Mouse (Mus musculus) MEL (cell line): ENCODE results near the gene Tbx15. TPM values are rescaled to one million over a fixed set of nuclear protein-coding genes. Genes with fewer than 3 reads are reported as not detected.

ENCODE experiments used
- DNase-seq: peaks from one replicate; pipeline ENCODE4 v3.0.0; 2011; ENCODE audit warnings: low read depth, low spot score
- H3K27ac ChIP-seq: 2 replicates; pipeline ENCODE4 v1.5.1; 2012; ENCODE audit warnings: low read depth, mild to moderate bottlenecking, control low read depth, low read length, moderate library complexity; ENCODE audit not compliant: control insufficient read depth
- H3K27me3 ChIP-seq, 2 experiments: fragments of 150-350 bp in 1 of 2; sonication (generic) in 1 of 2; 2 replicates each; pipeline ENCODE4 v1.6.1; 2012; ENCODE audit warnings: low read length in 2 of 2, mild to moderate bottlenecking in 2 of 2, improper control_type of control experiment in 1 of 2, moderate library complexity in 1 of 2; ENCODE audit not compliant: insufficient read depth in 2 of 2, control insufficient read depth in 1 of 2
- H3K36me3 ChIP-seq, 2 experiments: 2 replicates each; pipeline ENCODE4 v1.6.1; 2012 to 2014; ENCODE audit warnings: low read length in 2 of 2, improper control_type of control experiment in 1 of 2, inconsistent platforms in 1 of 2, mild to moderate bottlenecking in 1 of 2; ENCODE audit not compliant: insufficient read depth in 2 of 2, control insufficient read depth in 1 of 2
- H3K4me1 ChIP-seq, 2 experiments: fragments of 150-350 bp in 1 of 2; sonication (generic) in 1 of 2; 2 replicates each; pipeline ENCODE4 v1.6.1; 2012; ENCODE audit warnings: low read length in 2 of 2, improper control_type of control experiment in 1 of 2, mild to moderate bottlenecking in 1 of 2; ENCODE audit not compliant: insufficient read depth in 2 of 2, control insufficient read depth in 1 of 2
- H3K4me3 ChIP-seq, 2 experiments: fragments of 150-350 bp in 1 of 2; sonication (generic) in 1 of 2; 2 replicates each; pipeline ENCODE4 v1.5.1; 2012; ENCODE audit warnings: low read depth in 2 of 2, low read length in 2 of 2, mild to moderate bottlenecking in 2 of 2, moderate library complexity in 2 of 2, control low read depth in 1 of 2, improper control_type of control experiment in 1 of 2; ENCODE audit not compliant: control insufficient read depth in 1 of 2, insufficient read depth in 1 of 2
- H3K79me2 ChIP-seq: 2 replicates; pipeline ENCODE4 v1.6.1; 2012; ENCODE audit warnings: mild to moderate bottlenecking, low read length, moderate library complexity; ENCODE audit not compliant: control insufficient read depth, poor library complexity, insufficient read depth
- H3K9ac ChIP-seq: 2 replicates; pipeline ENCODE4 v1.6.1; 2012; ENCODE audit warnings: low read depth, mild to moderate bottlenecking, control low read depth, low read length, moderate library complexity; ENCODE audit not compliant: control insufficient read depth, poor library complexity, severe bottlenecking
- H3K9me3 ChIP-seq: fragments of 150-350 bp; sonication (generic); replicated peaks from 2 replicates; pipeline ENCODE4 v1.6.1; 2012; ENCODE audit warnings: mild to moderate bottlenecking, low read length, improper control_type of control experiment, moderate library complexity; ENCODE audit not compliant: insufficient read depth
- CHD1 ChIP-seq: IDR thresholded peaks from 2 replicates; pipeline ENCODE4 v1.6.1; 2012; ENCODE audit warnings: low read depth, mild to moderate bottlenecking, inconsistent platforms, low read length, improper control_type of control experiment
- CTCF ChIP-seq, 3 experiments: IDR thresholded peaks in 2 of 3; conservative IDR thresholded peaks in 1 of 3; 2 replicates each; pipeline ENCODE4 v1.5.1; 2011 to 2012; ENCODE audit warnings: low read length in 3 of 3, low read depth in 2 of 3, mild to moderate bottlenecking in 2 of 3, improper control_type of control experiment in 1 of 3, inconsistent platforms in 1 of 3, mixed read lengths in 1 of 3, moderate library complexity in 1 of 3; ENCODE audit not compliant: control insufficient read depth in 1 of 3, insufficient read depth in 1 of 3, poor library complexity in 1 of 3, severe bottlenecking in 1 of 3
- E2F4 ChIP-seq: IDR thresholded peaks from 2 replicates; pipeline ENCODE4 v1.6.1; 2011; ENCODE audit warnings: low read depth, low read length, improper control_type of control experiment, borderline replicate concordance
- ELF1 ChIP-seq: IDR thresholded peaks from 2 replicates; pipeline ENCODE4 v1.6.1; 2014; ENCODE audit warnings: low read depth, mild to moderate bottlenecking, inconsistent platforms, low read length, improper control_type of control experiment, moderate library complexity
- GABPA ChIP-seq: IDR thresholded peaks from 2 replicates; pipeline ENCODE4 v1.6.1; 2012; ENCODE audit warnings: low read depth, mild to moderate bottlenecking, inconsistent platforms, low read length, improper control_type of control experiment, moderate library complexity
- GATA1 ChIP-seq: IDR thresholded peaks from 2 replicates; pipeline ENCODE4 v1.6.1; 2011; ENCODE audit warnings: low read depth, low read length, improper control_type of control experiment
- JUND ChIP-seq: IDR thresholded peaks from 2 replicates; pipeline ENCODE4 v1.6.1; 2011; ENCODE audit warnings: low read depth, mild to moderate bottlenecking, improper control_type of control experiment, low read length
- MAFK ChIP-seq: IDR thresholded peaks from 2 replicates; pipeline ENCODE4 v1.6.1; 2011; ENCODE audit warnings: low read depth, mild to moderate bottlenecking, low read length, improper control_type of control experiment, borderline replicate concordance
- MAX ChIP-seq: IDR thresholded peaks from 2 replicates; pipeline ENCODE4 v1.6.1; 2011; ENCODE audit warnings: low read length, improper control_type of control experiment
- MAZ ChIP-seq: IDR thresholded peaks from 2 replicates; pipeline ENCODE4 v1.6.1; 2012; ENCODE audit warnings: low read depth, mild to moderate bottlenecking, inconsistent platforms, low read length, improper control_type of control experiment
- MXI1 ChIP-seq: IDR thresholded peaks from 2 replicates; pipeline ENCODE4 v1.6.1; 2011; ENCODE audit warnings: mild to moderate bottlenecking, low read depth, low read length, improper control_type of control experiment
- MYB ChIP-seq: IDR thresholded peaks from 2 replicates; pipeline ENCODE4 v1.6.1; 2011; ENCODE audit warnings: mild to moderate bottlenecking, low read depth, low read length, improper control_type of control experiment
- NELFE ChIP-seq: IDR thresholded peaks from 2 replicates; pipeline ENCODE4 v1.6.1; 2011; ENCODE audit warnings: low read depth, low read length, improper control_type of control experiment
- POLR2A ChIP-seq, 2 experiments: IDR thresholded peaks; 2 replicates each; pipeline ENCODE4 v1.6.1; 2011 to 2012; ENCODE audit warnings: low read length in 2 of 2, mild to moderate bottlenecking in 2 of 2, control low read depth in 1 of 2, improper control_type of control experiment in 1 of 2, low read depth in 1 of 2, moderate library complexity in 1 of 2; ENCODE audit not compliant: control insufficient read depth in 1 of 2, insufficient read depth in 1 of 2, poor library complexity in 1 of 2
- POLR2AphosphoS5 ChIP-seq: IDR thresholded peaks from 2 replicates; pipeline ENCODE4 v1.6.1; 2012; ENCODE audit warnings: low read depth, borderline replicate concordance, mild to moderate bottlenecking, inconsistent platforms, low read length, moderate library complexity, mixed read lengths
- RAD21 ChIP-seq: IDR thresholded peaks from 2 replicates; pipeline ENCODE4 v1.6.1; 2011; ENCODE audit warnings: mild to moderate bottlenecking, low read depth, low read length, improper control_type of control experiment
- SIN3A ChIP-seq: IDR thresholded peaks from 2 replicates; pipeline ENCODE4 v1.6.1; 2012; ENCODE audit warnings: low read length, improper control_type of control experiment, inconsistent platforms
- SMC3 ChIP-seq: IDR thresholded peaks from 2 replicates; pipeline ENCODE4 v1.6.1; 2011; ENCODE audit warnings: low read depth, low read length, improper control_type of control experiment
- USF1 ChIP-seq: IDR thresholded peaks from 2 replicates; pipeline ENCODE4 v1.6.1; 2014; ENCODE audit warnings: low read depth, mild to moderate bottlenecking, inconsistent platforms, low read length, improper control_type of control experiment, moderate library complexity
- USF2 ChIP-seq, 2 experiments: IDR thresholded peaks; 2 replicates each; pipeline ENCODE4 v1.6.1; 2011 to 2012; ENCODE audit warnings: improper control_type of control experiment in 2 of 2, low read length in 2 of 2, borderline replicate concordance in 1 of 2, inconsistent platforms in 1 of 2, low read depth in 1 of 2, mild to moderate bottlenecking in 1 of 2; ENCODE audit not compliant: insufficient read depth in 1 of 2
- polyA plus RNA-seq, 2 experiments: library from polyadenylated mRNA; stranded (reverse) in 1 of 2; unstranded in 1 of 2; fragments of >175 nt in 1 of 2; fragments of >200 nt in 1 of 2; gene quantifications; 2 replicates each; pipeline versions ENCODE4 v1.2.1 to v1.2.4; 2012; ENCODE audit warnings: low replicate concordance in 2 of 2, low read depth in 1 of 2; ENCODE audit not compliant: insufficient read length in 2 of 2, insufficient read depth in 1 of 2, missing spikeins in 1 of 2
- total RNA-seq: library from RNA; depleted of rRNA; stranded (reverse); fragments of 300-350 nt; gene quantifications from 2 replicates; pipeline ENCODE4 v1.2.3, GENCODE M21; 2012

Gene Tbx15
- total and polyA plus RNA-seq, 3 experiments: 8.9 to 13.0 TPM; not detected in 1

- Histone ChIP-seq H3K79me2 (no peaks in the 10 kb centered on the region), H3K36me3 (no peaks in the 10 kb centered on the region), H3K9me3 (no peaks in the 10 kb centered on the region), H3K4me1 (no peaks in the 10 kb centered on the region), H3K4me3 (no peak overlapping the region), H3K27me3 (no peaks in the 10 kb centered on the region; a peak in 1 of 4 replicates), H3K9ac (no peak overlapping the region)
- no peak for DNase-seq
- TF ChIP-seq USF2 (IDR thresholded peaks at IDR 0.05; ENCODE audit: borderline replicate concordance in 1 of 2, insufficient read depth in 1 of 2, low read depth in 1 of 2, low read length in 2 of 2) (no peak), NELFE (no peak), POLR2AphosphoS5 (no peak), USF1 (no peak), CTCF (IDR thresholded peaks at IDR 0.05 in 2 of 3, conservative IDR thresholded peaks at IDR 0.05 in 1 of 3; ENCODE audit: control insufficient read depth in 1 of 3, insufficient read depth in 1 of 3, low read depth in 2 of 3, low read length in 3 of 3, poor library complexity in 1 of 3, severe bottlenecking in 1 of 3) (no peak), E2F4 (no peak), MAFK (no peak), MAZ (no peak), SMC3 (no peak), POLR2A (IDR thresholded peaks at IDR 0.05; ENCODE audit: control insufficient read depth in 1 of 2, insufficient read depth in 1 of 2, low read depth in 1 of 2, low read length in 2 of 2, poor library complexity in 1 of 2) (no peak), GABPA (no peak), ELF1 (no peak), CHD1 (no peak), GATA1 (no peak), MXI1 (no peak)
- TF ChIP-seq, all 39 proteins: peak for 0
- H3K27ac ChIP-seq: no peak overlapping the region
Observed at GRCm38 (mm10) chr3:99247586-99247985, 7.4 kb downstream of the Tbx15 start.

GRCm38 (mm10) chr3:99247996-99248801 lies 8.0 kb downstream of the Tbx15 start:
- DNase-seq: no peak
- TF ChIP-seq RAD21: no peak
- TF ChIP-seq GATA1: no peak
- no peak for TF ChIP-seq SIN3A
- TF ChIP-seq MYB: no peak
- no peak for TF ChIP-seq MAX
- TF ChIP-seq POLR2A (IDR thresholded peaks at IDR 0.05; ENCODE audit: control insufficient read depth in 1 of 2, insufficient read depth in 1 of 2, low read depth in 1 of 2, low read length in 2 of 2, poor library complexity in 1 of 2): no peak
- no peak for TF ChIP-seq JUND
- H3K36me3 ChIP-seq: no peaks in the 10 kb centered on the region
- H3K9ac ChIP-seq: no peak overlapping the region
- H3K4me1 ChIP-seq: no peaks in the 10 kb centered on the region
- H3K79me2 ChIP-seq: no peaks in the 10 kb centered on the region
- H3K27me3 ChIP-seq: no peaks in the 10 kb centered on the region; a peak in 1 of 4 replicates
- no peaks in the 10 kb centered on the region for H3K9me3 ChIP-seq
- no peak overlapping the region for H3K27ac ChIP-seq
- no peak overlapping the region for H3K4me3 ChIP-seq
